Mouse (Mus musculus) Muller cell, postnatal 12 days (primary cell): Measurements from ENCODE around the gene Cdc42.

ENCODE experiments used
- DNase-seq: peaks from one replicate; pipeline ENCODE4 v3.0.0-alpha.2; 2015; ENCODE audit errors: inconsistent ontology term

The Cdc42 gene

GRCm38 (mm10) chr4:137316027-137316770 is 41.3 kb downstream of the Cdc42 start:
- DNase-seq, result peak; percentile 86

GRCm38 (mm10) chr4:137315061-137315460 is 42.5 kb downstream of the Cdc42 start:
- no peak for DNase-seq

- no peak for DNase-seq
Measured at GRCm38 (mm10) chr4:137314561-137314960, 43.0 kb downstream of the Cdc42 start.

GRCm38 (mm10) chr4:137313511-137313910 is 44.0 kb downstream of the Cdc42 start:
- peak; percentile 47 for DNase-seq

GRCm38 (mm10) chr4:137308377-137308776 is 49.1 kb downstream of the Cdc42 start:
- peak; percentile 52 for DNase-seq

GRCm38 (mm10) chr4:137306991-137307706 is 50.4 kb downstream of the Cdc42 start:
- DNase-seq, result no peak

GRCm38 (mm10) chr4:137306577-137306888 is 51.0 kb downstream of the Cdc42 start:
- no peak for DNase-seq

- no peak for DNase-seq
Measured at GRCm38 (mm10) chr4:137305831-137306576, 51.5 kb downstream of the Cdc42 start.

GRCm38 (mm10) chr4:137305066-137305465 is 52.5 kb downstream of the Cdc42 start:
- no peak for DNase-seq

GRCm38 (mm10) chr4:137304106-137304505 is 53.4 kb downstream of the Cdc42 start:
- no peak for DNase-seq

- DNase-seq, result no peak
Measured at GRCm38 (mm10) chr4:137301635-137302034, 55.9 kb downstream of the Cdc42 start.

- no peak for DNase-seq
Measured at GRCm38 (mm10) chr4:137300227-137300626, 57.3 kb downstream of the Cdc42 start.

- no peak for DNase-seq
Measured at GRCm38 (mm10) chr4:137298406-137298805, 59.1 kb downstream of the Cdc42 start.

- DNase-seq, result no peak
Measured at GRCm38 (mm10) chr4:137297611-137298010, 59.9 kb downstream of the Cdc42 start.

GRCm38 (mm10) chr4:137294951-137295350 is 62.6 kb downstream of the Cdc42 start:
- DNase-seq, result no peak

- DNase-seq, result no peak
Measured at GRCm38 (mm10) chr4:137294474-137294873, 63.0 kb downstream of the Cdc42 start.

GRCm38 (mm10) chr4:137294032-137294431 is 63.5 kb downstream of the Cdc42 start:
- no peak for DNase-seq

- DNase-seq, result no peak
Measured at GRCm38 (mm10) chr4:137292625-137293024, 64.9 kb downstream of the Cdc42 start.

- DNase-seq, result peak; percentile 60
Measured at GRCm38 (mm10) chr4:137290250-137290649, 67.3 kb downstream of the Cdc42 start.

GRCm38 (mm10) chr4:137289701-137290100 is 67.8 kb downstream of the Cdc42 start:
- DNase-seq, result no peak

- DNase-seq, result no peak
Measured at GRCm38 (mm10) chr4:137287818-137288217, 69.7 kb downstream of the Cdc42 start.

GRCm38 (mm10) chr4:137287206-137287605 is 70.3 kb downstream of the Cdc42 start:
- DNase-seq, result peak; percentile 92

- no peak for DNase-seq
Measured at GRCm38 (mm10) chr4:137286662-137286953, 70.9 kb downstream of the Cdc42 start.
